Mouse (Mus musculus): ENCODE measurements at regions not wholly inside any gene's neighbourhood (a gene's known extent, or its start where the extent isn't known, plus 50 kb on each side); places are given as distances from the start of the nearest gene placed in this dataset.
A peak's percentile ranks its signal among the peaks of the same experiment; 100 is the strongest.

- Histone ChIP-seq H3K9ac (replicated peaks; ENCODE audit: low read depth, low read length) (no peak overlapping the region), H3K4me2 (ENCODE audit: low read depth, low read length) (no peak overlapping the region), H3K36me3 (ENCODE audit: control insufficient read depth, insufficient read depth, low read length) (no peaks in the 10 kb centered on the region), H3K9me3 (ENCODE audit: control insufficient read depth, low read length) (no peaks in the 10 kb centered on the region), H3K4me3 (ENCODE audit: low read depth, low read length) (no peak overlapping the region), H3K27me3 (ENCODE audit: control insufficient read depth, insufficient read depth, low read length) (no peaks in the 10 kb centered on the region), H3K4me1 (ENCODE audit: control insufficient read depth, insufficient read depth, low read length) (0 out of 2 replicates have a peak, but pooled peaks cover 12% of the 10 kb centered on the region), H3K27ac (ENCODE audit: low read depth, low read length) (no peak overlapping the region)
- ATAC-seq (ENCODE audit: low read depth), result no peak
- WGBS, result 85% methylated on average over 3 of the region's 3 CpGs
Measured at GRCm38 (mm10) chr4:154773830-154774229, 63.4 kb upstream of the Ttc34 start.

DNA sequence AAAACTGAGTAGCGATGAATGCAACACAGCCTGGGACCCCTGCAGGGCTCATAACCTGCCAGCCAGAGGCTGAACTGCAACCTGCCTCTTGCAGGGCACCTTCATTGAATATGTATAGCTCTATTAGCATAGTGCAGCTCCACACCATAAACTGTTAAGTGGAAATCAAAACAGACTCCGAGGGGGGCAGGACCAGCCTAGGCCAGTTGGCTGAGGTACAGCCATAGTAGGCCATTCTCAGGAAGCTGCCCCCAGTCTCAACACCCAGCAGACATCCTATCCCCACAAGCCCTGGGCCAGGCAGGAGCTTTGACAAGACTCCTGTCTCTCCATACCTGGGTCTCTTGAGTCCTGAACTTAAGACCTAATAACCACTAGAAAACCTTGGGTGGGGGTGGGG, 62.9 kb upstream of the Ttc34 start:
- Histone ChIP-seq H3K36me3 (ENCODE audit: control insufficient read depth, insufficient read depth, low read length) (no peaks in the 10 kb centered on the region), H3K9ac (replicated peaks; ENCODE audit: low read depth, low read length) (no peak overlapping the region), H3K27ac (ENCODE audit: low read depth, low read length) (no peak overlapping the region), H3K4me1 (ENCODE audit: control insufficient read depth, insufficient read depth, low read length) (0 out of 2 replicates have a peak, but pooled peaks cover 12% of the 10 kb centered on the region), H3K9me3 (ENCODE audit: control insufficient read depth, low read length) (no peaks in the 10 kb centered on the region), H3K4me3 (ENCODE audit: low read depth, low read length) (no peak overlapping the region), H3K27me3 (ENCODE audit: control insufficient read depth, insufficient read depth, low read length) (no peaks in the 10 kb centered on the region), H3K4me2 (ENCODE audit: low read depth, low read length) (no peak overlapping the region)
- WGBS, result 29% methylated on average over 2 of the region's 2 CpGs
- ATAC-seq (ENCODE audit: low read depth), result no peak

- Histone ChIP-seq H3K9ac (replicated peaks; ENCODE audit: low read depth, low read length) (no peak overlapping the region), H3K27ac (ENCODE audit: low read depth, low read length) (no peak overlapping the region), H3K9me3 (ENCODE audit: control insufficient read depth, low read length) (no peaks in the 10 kb centered on the region), H3K36me3 (ENCODE audit: control insufficient read depth, insufficient read depth, low read length) (no peaks in the 10 kb centered on the region), H3K4me1 (ENCODE audit: control insufficient read depth, insufficient read depth, low read length) (peaks cover 19% of the 10 kb centered on the region; the same call in 1 of the 2 replicates), H3K4me2 (ENCODE audit: low read depth, low read length) (no peak overlapping the region), H3K4me3 (ENCODE audit: low read depth, low read length) (no peak overlapping the region), H3K27me3 (ENCODE audit: control insufficient read depth, insufficient read depth, low read length) (no peaks in the 10 kb centered on the region; the same call in 1 of the 2 replicates)
- ATAC-seq (ENCODE audit: low read depth), result no peak
- 100% methylated on average over 1 of the region's 1 CpGs for WGBS
Measured at GRCm38 (mm10) chr4:154778818-154779217, 58.4 kb upstream of the Ttc34 start.

DNA sequence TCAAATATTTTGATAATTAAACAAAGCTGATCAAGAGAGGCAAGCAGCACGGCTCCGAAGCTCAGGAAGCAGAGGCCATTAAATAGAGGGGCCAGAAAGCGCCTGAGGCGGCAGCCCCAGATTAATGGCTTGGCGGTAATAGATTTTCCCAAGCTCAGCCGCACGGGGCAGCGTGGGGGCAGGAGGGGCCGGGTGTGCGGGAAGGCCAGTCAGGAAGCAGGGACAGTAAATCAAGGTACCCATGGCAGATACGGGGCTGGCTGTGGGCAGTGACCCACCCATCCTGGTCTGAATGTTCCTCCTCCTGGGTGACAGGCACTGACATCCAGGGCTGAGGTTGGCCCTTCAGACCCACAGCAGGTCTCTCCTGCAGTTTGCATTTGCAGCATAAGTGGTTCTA, 55.9 kb upstream of the Ttc34 start:
- no peaks in the 10 kb centered on the region for H3K9me3 ChIP-seq (ENCODE audit: control insufficient read depth, low read length)
- H3K9ac ChIP-seq (replicated peaks; ENCODE audit: low read depth, low read length), result no peak overlapping the region
- H3K4me2 ChIP-seq (ENCODE audit: low read depth, low read length), result no peak overlapping the region
- H3K27ac ChIP-seq (ENCODE audit: low read depth, low read length), result peak overlapping the region; percentile 57
- H3K27me3 ChIP-seq (ENCODE audit: control insufficient read depth, insufficient read depth, low read length), result no peaks in the 10 kb centered on the region; the same call in 1 of the 2 replicates
- no peaks in the 10 kb centered on the region for H3K36me3 ChIP-seq (ENCODE audit: control insufficient read depth, insufficient read depth, low read length)
- 6% methylated on average over 11 of the region's 11 CpGs for WGBS
- peak; percentile 67 for ATAC-seq (ENCODE audit: low read depth)
- no peak overlapping the region for H3K4me3 ChIP-seq (ENCODE audit: low read depth, low read length)
- H3K4me1 ChIP-seq (ENCODE audit: control insufficient read depth, insufficient read depth, low read length), result peaks cover 17% of the 10 kb centered on the region; the same call in 1 of the 2 replicates

GRCm38 (mm10) chr4:154782291-154782690, 55.0 kb upstream of the Ttc34 start:
- Histone ChIP-seq H3K4me2 (ENCODE audit: low read depth, low read length) (no peak overlapping the region), H3K27ac (ENCODE audit: low read depth, low read length) (no peak overlapping the region), H3K4me1 (ENCODE audit: control insufficient read depth, insufficient read depth, low read length) (peaks cover 17% of the 10 kb centered on the region; the same call in 1 of the 2 replicates), H3K9ac (replicated peaks; ENCODE audit: low read depth, low read length) (no peak overlapping the region), H3K4me3 (ENCODE audit: low read depth, low read length) (no peak overlapping the region), H3K27me3 (ENCODE audit: control insufficient read depth, insufficient read depth, low read length) (no peaks in the 10 kb centered on the region; the same call in 1 of the 2 replicates), H3K36me3 (ENCODE audit: control insufficient read depth, insufficient read depth, low read length) (no peaks in the 10 kb centered on the region), H3K9me3 (ENCODE audit: control insufficient read depth, low read length) (no peaks in the 10 kb centered on the region)
- WGBS, result 80% methylated on average over 8 of the region's 8 CpGs
- ATAC-seq (ENCODE audit: low read depth), result no peak

GRCm38 (mm10) chr4:154785282-154785987, 51.8 kb upstream of the Ttc34 start:
- H3K4me3 ChIP-seq (ENCODE audit: low read depth, low read length), result no peak overlapping the region
- no peaks in the 10 kb centered on the region for H3K36me3 ChIP-seq (ENCODE audit: control insufficient read depth, insufficient read depth, low read length)
- no peaks in the 10 kb centered on the region; the same call in 1 of the 2 replicates for H3K27me3 ChIP-seq (ENCODE audit: control insufficient read depth, insufficient read depth, low read length)
- H3K9ac ChIP-seq (replicated peaks; ENCODE audit: low read depth, low read length), result no peak overlapping the region
- H3K27ac ChIP-seq (ENCODE audit: low read depth, low read length), result no peak overlapping the region
- no peak overlapping the region for H3K4me2 ChIP-seq (ENCODE audit: low read depth, low read length)
- WGBS, result 64% methylated on average over 8 of the region's 8 CpGs
- no peak for ATAC-seq (ENCODE audit: low read depth)
- H3K9me3 ChIP-seq (ENCODE audit: control insufficient read depth, low read length), result no peaks in the 10 kb centered on the region
- H3K4me1 ChIP-seq (ENCODE audit: control insufficient read depth, insufficient read depth, low read length), result peaks cover 13% of the 10 kb centered on the region; the same call in 1 of the 2 replicates

DNA sequence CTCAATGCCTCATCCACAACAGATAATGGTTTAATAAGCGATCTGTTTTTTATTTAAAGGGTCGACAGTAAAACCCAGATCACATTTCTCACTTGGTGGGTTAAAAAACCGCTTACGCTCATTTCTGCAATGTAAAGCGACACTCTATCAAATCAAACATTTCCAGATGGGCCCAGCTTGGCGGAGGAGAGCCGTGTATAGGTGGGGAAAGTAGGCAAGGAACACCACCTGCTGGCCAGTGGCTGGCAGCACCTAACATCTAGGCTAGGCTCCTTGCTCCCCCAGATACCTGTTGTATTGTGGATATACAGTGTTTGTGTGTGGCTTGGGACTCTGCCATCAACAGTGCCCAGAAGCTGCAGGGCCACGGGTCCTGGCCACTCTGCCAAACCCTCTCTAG, 50.1 kb upstream of the Ttc34 start:
- Histone ChIP-seq H3K9me3 (ENCODE audit: control insufficient read depth, low read length) (no peaks in the 10 kb centered on the region), H3K36me3 (ENCODE audit: control insufficient read depth, insufficient read depth, low read length) (no peaks in the 10 kb centered on the region), H3K27me3 (ENCODE audit: control insufficient read depth, insufficient read depth, low read length) (no peaks in the 10 kb centered on the region; the same call in 1 of the 2 replicates), H3K9ac (replicated peaks; ENCODE audit: low read depth, low read length) (no peak overlapping the region), H3K27ac (ENCODE audit: low read depth, low read length) (no peak overlapping the region), H3K4me1 (ENCODE audit: control insufficient read depth, insufficient read depth, low read length) (no peaks in the 10 kb centered on the region), H3K4me2 (ENCODE audit: low read depth, low read length) (no peak overlapping the region), H3K4me3 (ENCODE audit: low read depth, low read length) (no peak overlapping the region)
- 64% methylated on average over 8 of the region's 8 CpGs for WGBS
- ATAC-seq (ENCODE audit: low read depth), result no peak

Data from neural tube, embryonic 14.5 days (tissue).